Mouse (Mus musculus) stomach, embryonic 15.5 days (tissue): ENCODE measurements at regions not wholly inside any gene's neighbourhood (a gene's known extent, or its start where the extent isn't known, plus 50 kb on each side); places are given as distances from the start of the nearest gene placed in this dataset.

Experiments
- ATAC-seq: fragments of 200-750 bp; cut with Nextera tagmentation; 2 replicates; pipeline ENCODE4 v1.8.0; 2017; ENCODE audit warnings: low read depth, moderate number of reproducible peaks, moderate TSS enrichment; ENCODE audit not compliant: insufficient read depth, low FRiP score
- H3K27ac ChIP-seq: fragments of 300-500 bp; sonication (generic); 2 replicates; pipeline ENCODE4 v1.5.1; 2015; ENCODE audit warnings: mild to moderate bottlenecking, inconsistent platforms
- H3K27me3 ChIP-seq: fragments of 300-500 bp; sonication (generic); replicated peaks from 2 replicates; pipeline ENCODE4 v1.6.1; 2015; ENCODE audit warnings: inconsistent platforms
- H3K36me3 ChIP-seq: fragments of 300-500 bp; sonication (generic); 2 replicates; pipeline ENCODE4 v1.6.1; 2015; ENCODE audit warnings: inconsistent platforms
- H3K4me1 ChIP-seq: fragments of 300-500 bp; sonication (generic); 2 replicates; pipeline ENCODE4 v1.6.1; 2015; ENCODE audit warnings: inconsistent platforms
- H3K4me2 ChIP-seq: fragments of 300-500 bp; sonication (generic); 2 replicates; pipeline ENCODE4 v1.6.1; 2015; ENCODE audit warnings: mild to moderate bottlenecking, inconsistent platforms
- H3K4me3 ChIP-seq: fragments of 300-500 bp; sonication (generic); replicated peaks from 2 replicates; pipeline ENCODE4 v1.5.1; 2015; ENCODE audit warnings: inconsistent platforms
- H3K9ac ChIP-seq: fragments of 300-500 bp; sonication (generic); 2 replicates; pipeline ENCODE4 v1.6.1; 2015; ENCODE audit warnings: inconsistent platforms
- H3K9me3 ChIP-seq: fragments of 300-500 bp; sonication (generic); 2 replicates; pipeline ENCODE4 v1.6.1; 2016; ENCODE audit warnings: inconsistent platforms
- WGBS: fragments of 180-500 bp; shearing (Covaris S2); methylation state at CpG from one replicate; pipeline ENCODE4 v1.1.7; 2015; 5-methylcytosine and 5-hydroxymethylcytosine counted together

DNA sequence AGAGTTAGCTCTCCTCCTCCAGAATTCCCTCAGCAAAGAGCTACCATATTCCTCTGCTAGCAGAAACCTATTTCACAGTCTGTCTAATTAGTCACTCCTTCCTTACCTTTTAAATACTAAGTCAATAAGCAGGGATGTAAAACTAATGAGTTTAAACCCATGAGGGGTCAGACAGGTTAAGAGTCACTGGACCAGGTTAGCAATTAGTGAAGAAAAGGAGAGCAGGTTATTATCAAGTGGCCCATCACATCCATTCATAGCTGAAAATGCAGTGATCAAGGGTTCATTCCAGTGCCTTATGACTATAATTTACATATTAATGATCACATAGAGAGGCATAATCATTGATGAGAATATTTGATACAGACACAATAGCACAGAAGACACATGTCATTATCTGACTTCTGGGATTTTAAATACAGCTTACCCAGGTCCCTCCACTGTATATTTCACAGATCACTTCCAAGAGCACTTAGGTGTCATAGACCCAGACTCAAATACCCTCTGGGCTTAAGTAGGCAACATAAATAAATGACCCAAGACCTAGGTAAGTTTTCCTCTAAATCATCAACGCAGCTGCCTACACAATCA, 355.4 kb upstream of the Rgma start:
- Histone ChIP-seq H3K9me3 (no peaks in the 10 kb centered on the region), H3K27ac (no peak overlapping the region), H3K27me3 (no peaks in the 10 kb centered on the region), H3K4me3 (no peak overlapping the region), H3K9ac (no peak overlapping the region), H3K36me3 (no peaks in the 10 kb centered on the region), H3K4me2 (no peak overlapping the region), H3K4me1 (no peaks in the 10 kb centered on the region)
- ATAC-seq, result no peak
- WGBS, result 60% methylated on average over 1 of the region's 1 CpGs

DNA sequence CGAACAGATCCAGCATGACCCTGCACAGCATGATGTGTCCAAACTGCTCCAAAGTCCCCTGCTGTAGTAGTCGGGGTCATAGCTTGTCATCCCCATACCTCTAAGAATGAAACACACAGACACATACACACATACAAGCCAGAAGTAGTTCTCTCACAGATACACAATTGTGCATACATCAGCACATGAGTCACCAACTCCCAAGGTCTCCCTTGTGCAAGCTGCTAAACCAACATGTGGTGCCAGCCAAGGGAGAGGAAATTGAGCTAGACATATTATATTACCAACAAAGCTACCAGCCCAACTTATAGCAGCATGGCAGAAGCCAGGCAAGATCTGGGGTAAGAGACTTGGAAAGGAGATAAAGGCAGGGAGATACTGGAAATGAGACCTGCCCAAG, 353.5 kb upstream of the Rgma start:
- ATAC-seq, result no peak
- Histone ChIP-seq H3K4me1 (no peaks in the 10 kb centered on the region), H3K4me3 (no peak overlapping the region), H3K27ac (no peak overlapping the region), H3K9me3 (no peaks in the 10 kb centered on the region), H3K4me2 (no peak overlapping the region), H3K27me3 (no peaks in the 10 kb centered on the region), H3K36me3 (no peaks in the 10 kb centered on the region), H3K9ac (no peak overlapping the region)
- 80% methylated on average over 2 of the region's 2 CpGs for WGBS

DNA sequence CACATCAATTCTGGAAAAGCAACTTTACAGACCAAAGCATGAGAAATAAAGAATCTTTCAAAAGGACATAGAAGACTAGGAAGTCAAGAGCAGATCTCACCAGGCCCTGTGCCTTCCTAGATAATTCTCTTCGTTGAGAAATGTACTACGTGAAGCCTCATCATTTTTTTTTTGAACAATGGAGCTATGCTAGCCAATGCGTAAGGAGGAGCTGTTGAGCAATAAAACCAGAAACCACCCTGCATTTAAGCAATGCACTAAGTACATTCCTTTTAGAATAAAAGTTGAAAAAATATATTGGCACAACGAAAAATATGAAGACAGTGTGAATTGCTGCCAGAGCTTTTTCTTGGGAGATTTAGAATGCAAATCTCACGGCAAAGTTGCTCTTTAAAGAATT, 349.7 kb upstream of the Rgma start:
- Histone ChIP-seq H3K4me2 (no peak overlapping the region), H3K36me3 (no peaks in the 10 kb centered on the region), H3K9ac (no peak overlapping the region), H3K4me3 (no peak overlapping the region), H3K4me1 (no peaks in the 10 kb centered on the region), H3K27ac (no peak overlapping the region), H3K9me3 (no peaks in the 10 kb centered on the region), H3K27me3 (no peaks in the 10 kb centered on the region)
- ATAC-seq, result no peak
- 56% methylated on average over 5 of the region's 5 CpGs for WGBS

DNA sequence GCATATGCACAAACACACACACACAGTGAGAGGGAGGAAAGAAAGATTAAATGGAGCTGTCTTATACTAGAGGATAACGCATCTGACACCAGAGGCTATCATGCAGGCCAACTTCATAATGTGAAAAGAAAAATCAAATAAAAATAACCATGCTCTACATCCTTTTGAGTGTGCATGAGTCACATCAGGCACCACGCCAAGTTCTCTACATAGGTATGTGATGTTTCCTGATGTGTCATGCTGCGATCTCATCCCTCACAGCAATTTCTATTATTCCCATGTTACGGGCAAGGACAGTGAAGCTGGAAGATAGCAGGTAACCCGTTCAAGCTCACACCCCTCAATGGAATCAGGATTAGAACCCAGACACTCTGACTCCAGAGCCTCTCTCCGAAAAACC, 346.4 kb upstream of the Rgma start:
- Histone ChIP-seq H3K4me2 (no peak overlapping the region), H3K27ac (no peak overlapping the region), H3K9me3 (no peaks in the 10 kb centered on the region), H3K27me3 (no peaks in the 10 kb centered on the region), H3K36me3 (no peaks in the 10 kb centered on the region), H3K4me1 (peaks cover 7% of the 10 kb centered on the region; the same call in 1 of the 2 replicates), H3K4me3 (no peak overlapping the region), H3K9ac (no peak overlapping the region)
- WGBS, result 80% methylated on average over 6 of the region's 6 CpGs
- 0 out of 2 replicates have a peak, but pooled peaks have one; percentile 27 for ATAC-seq

DNA sequence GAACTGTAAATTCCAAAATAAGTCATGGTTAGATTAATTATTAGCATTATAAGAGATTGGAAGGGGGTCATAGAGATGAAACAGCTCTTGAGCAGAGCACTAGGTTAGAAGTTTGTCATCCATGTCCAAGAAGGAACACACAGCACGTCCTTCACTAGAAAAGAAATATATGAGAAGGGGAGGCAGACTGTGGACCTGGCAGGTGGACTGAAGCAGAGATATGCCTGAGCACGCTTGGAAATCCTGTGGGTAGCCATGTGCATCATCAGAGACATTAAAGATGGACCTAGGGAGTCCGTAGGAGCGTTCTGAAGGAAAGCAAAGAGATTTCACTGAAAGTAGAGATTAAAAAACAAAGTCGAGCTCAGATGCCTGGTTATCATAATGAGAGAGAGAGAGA, 343.9 kb upstream of the Rgma start:
- no peaks in the 10 kb centered on the region for H3K9me3 ChIP-seq
- WGBS, result 69% methylated on average over 5 of the region's 5 CpGs
- no peak overlapping the region for H3K9ac ChIP-seq
- peaks cover 11% of the 10 kb centered on the region; the same call in 1 of the 2 replicates for H3K4me1 ChIP-seq
- H3K36me3 ChIP-seq, result no peaks in the 10 kb centered on the region
- no peaks in the 10 kb centered on the region for H3K27me3 ChIP-seq
- H3K4me3 ChIP-seq, result no peak overlapping the region
- no peak overlapping the region for H3K27ac ChIP-seq
- H3K4me2 ChIP-seq, result no peak overlapping the region
- no peak for ATAC-seq

DNA sequence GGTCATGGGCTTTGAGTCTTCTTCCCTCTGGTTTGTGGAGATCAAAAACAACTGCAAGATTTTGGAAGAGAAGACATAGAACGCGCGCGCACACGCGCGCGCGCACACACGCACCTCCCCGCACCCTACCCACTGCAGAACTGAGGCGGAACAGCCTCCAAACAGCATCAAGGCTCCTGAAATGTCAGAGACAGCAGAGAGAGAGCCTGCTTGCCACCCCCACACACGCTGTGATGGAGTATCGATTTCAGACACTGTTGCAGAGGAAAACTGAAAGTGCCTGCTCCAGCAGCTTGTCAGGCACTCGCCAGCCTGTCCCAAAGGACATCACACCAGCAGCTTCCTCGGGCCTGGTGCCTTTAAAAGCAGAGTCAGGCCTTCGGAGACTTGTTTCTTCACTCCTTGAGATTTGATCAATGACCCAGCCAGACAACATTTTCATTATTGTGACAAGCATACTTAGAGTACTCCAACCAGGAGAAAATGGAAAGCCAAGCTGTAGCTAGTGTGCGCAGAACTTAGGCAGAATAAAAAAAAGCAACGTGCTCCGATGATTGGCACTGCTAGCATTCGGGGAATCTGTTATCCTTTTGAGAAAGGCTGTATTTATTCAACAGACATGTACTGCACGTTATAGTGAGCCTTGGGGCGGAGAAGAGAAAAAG, 342.9 kb upstream of the Rgma start:
- Histone ChIP-seq H3K9ac (no peak overlapping the region), H3K27me3 (no peaks in the 10 kb centered on the region), H3K27ac (peak overlapping the region; percentile 73), H3K9me3 (no peaks in the 10 kb centered on the region), H3K36me3 (no peaks in the 10 kb centered on the region), H3K4me1 (peaks cover 15% of the 10 kb centered on the region; the same call in 1 of the 2 replicates), H3K4me2 (peak overlapping the region; percentile 39), H3K4me3 (peak overlapping the region; percentile 12; the same call in 1 of the 2 replicates)
- WGBS, result 53% methylated on average over 23 of the region's 23 CpGs
- no peak for ATAC-seq

DNA sequence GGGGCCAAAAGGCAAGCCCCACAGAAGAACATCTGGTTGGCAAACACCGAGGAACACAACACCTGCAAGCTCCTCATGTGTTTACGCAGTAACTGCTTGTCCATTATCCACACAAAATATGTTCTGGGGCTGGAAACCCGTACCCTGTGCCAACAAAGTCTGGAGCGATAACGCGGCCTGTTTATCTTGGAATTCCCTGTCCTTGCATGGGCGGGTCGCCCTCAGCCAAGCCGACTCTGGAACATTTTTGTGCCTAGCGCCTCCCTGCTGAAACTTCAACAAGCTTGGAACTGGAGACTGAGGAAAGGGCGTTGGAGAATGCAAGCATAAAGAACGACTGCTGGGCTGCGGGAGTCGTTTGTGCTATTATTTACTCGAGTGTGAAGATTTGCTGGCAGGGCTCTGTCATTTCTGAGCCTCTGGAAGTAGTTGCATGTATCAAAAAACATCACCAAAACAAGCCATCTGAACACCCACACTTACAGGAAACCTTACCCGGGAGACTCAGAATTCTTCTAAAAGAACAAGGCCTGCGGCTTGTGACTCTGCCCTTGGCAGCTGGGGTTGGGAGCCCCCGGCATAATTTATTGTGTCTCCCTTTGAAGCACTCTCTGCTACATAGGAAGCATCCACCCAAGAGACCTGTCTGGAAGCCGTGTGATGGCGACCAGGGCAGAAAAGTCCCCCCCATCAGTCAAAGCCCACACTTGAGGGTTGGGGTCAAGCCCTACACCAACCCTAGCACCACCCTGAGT, 338.3 kb upstream of the Rgma start:
- ATAC-seq, result peak; percentile 59; the same call in 1 of the 2 replicates
- H3K4me3 ChIP-seq, result no peak overlapping the region
- H3K27ac ChIP-seq, result no peak overlapping the region; the same call in 1 of the 2 replicates
- no peaks in the 10 kb centered on the region for H3K9me3 ChIP-seq
- 41% methylated on average over 20 of the region's 20 CpGs for WGBS
- no peaks in the 10 kb centered on the region for H3K27me3 ChIP-seq
- H3K4me2 ChIP-seq, result peak overlapping the region; percentile 14; the same call in 1 of the 2 replicates
- H3K4me1 ChIP-seq, result peaks cover 12% of the 10 kb centered on the region; the same call in 1 of the 2 replicates
- no peaks in the 10 kb centered on the region for H3K36me3 ChIP-seq
- H3K9ac ChIP-seq, result no peak overlapping the region

DNA sequence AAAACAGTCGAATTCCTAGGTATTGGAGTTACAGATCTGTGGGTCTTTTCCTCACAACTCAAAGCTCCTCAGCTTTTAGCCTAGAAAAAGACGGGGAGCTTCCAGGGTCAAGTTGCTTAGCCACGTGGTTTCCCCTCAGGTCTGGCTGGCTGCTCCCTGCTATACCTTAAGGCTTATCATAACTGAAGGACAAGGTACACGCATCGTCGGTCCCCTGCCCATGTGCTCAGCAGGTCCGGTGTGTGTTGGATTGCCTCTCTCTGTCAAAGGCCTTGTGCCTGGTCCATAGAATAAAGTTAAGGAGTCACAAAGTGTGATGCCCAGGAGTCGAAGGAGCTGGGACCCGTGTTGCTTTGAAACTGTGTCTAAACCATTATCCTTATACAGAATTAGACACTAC, 337.7 kb upstream of the Rgma start:
- peaks cover 8% of the 10 kb centered on the region; the same call in 1 of the 2 replicates for H3K4me1 ChIP-seq
- no peaks in the 10 kb centered on the region for H3K36me3 ChIP-seq
- H3K27ac ChIP-seq, result no peak overlapping the region
- WGBS, result 81% methylated on average over 9 of the region's 9 CpGs
- no peaks in the 10 kb centered on the region for H3K27me3 ChIP-seq
- no peak overlapping the region for H3K4me3 ChIP-seq
- no peak overlapping the region for H3K9ac ChIP-seq
- no peaks in the 10 kb centered on the region for H3K9me3 ChIP-seq
- H3K4me2 ChIP-seq, result no peak overlapping the region
- no peak for ATAC-seq

DNA sequence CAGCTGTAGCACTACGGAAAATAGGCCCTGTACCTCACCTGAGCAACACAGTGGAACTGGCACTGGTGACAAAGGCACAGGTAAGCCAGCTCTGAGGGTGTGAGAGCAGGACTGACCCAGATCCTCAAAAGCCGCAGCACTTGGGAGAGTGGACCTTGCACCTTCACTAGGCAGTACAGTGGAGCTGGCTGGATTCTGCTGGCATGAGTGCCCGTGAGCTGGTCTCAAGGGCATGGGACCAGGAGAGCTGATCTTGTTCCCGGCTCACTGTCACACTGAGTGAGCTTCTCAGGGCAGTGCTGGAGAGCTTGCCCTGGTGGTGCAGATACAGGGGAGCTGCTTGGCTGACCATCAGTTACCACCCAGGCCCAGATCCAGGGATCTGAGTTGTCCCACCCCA, 335.4 kb upstream of the Rgma start:
- H3K27me3 ChIP-seq, result no peaks in the 10 kb centered on the region
- H3K9me3 ChIP-seq, result no peaks in the 10 kb centered on the region
- WGBS, result 88% methylated on average over 4 of the region's 4 CpGs
- H3K4me2 ChIP-seq, result no peak overlapping the region
- H3K4me1 ChIP-seq, result peaks cover 8% of the 10 kb centered on the region; the same call in 1 of the 2 replicates
- no peak overlapping the region for H3K4me3 ChIP-seq
- H3K36me3 ChIP-seq, result no peaks in the 10 kb centered on the region
- H3K27ac ChIP-seq, result no peak overlapping the region
- no peak for ATAC-seq
- H3K9ac ChIP-seq, result no peak overlapping the region

DNA sequence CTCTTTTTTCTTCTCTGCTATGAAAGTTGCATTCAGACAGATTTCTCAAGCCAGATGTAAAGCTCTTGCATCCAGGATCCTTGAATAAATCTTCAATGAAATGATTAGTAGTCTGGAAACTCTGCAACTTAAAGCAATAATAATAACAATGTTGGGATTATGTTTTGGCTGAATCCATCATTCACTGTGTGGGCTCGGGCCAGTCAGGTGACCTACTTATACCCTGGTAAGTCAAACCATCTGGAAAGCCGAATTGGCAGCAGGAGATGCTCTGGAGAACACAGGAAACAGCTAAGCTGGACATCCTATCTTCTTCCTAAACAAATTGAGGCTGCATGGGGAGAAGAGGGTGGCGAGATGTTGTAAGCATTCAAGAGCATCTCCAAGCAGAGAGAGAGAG, 331.0 kb upstream of the Rgma start:
- no peak for ATAC-seq
- Histone ChIP-seq H3K36me3 (no peaks in the 10 kb centered on the region), H3K27ac (no peak overlapping the region), H3K27me3 (no peaks in the 10 kb centered on the region), H3K9me3 (no peaks in the 10 kb centered on the region), H3K4me2 (no peak overlapping the region), H3K4me3 (no peak overlapping the region), H3K4me1 (no peaks in the 10 kb centered on the region), H3K9ac (no peak overlapping the region)
- 54% methylated on average over 3 of the region's 3 CpGs for WGBS

DNA sequence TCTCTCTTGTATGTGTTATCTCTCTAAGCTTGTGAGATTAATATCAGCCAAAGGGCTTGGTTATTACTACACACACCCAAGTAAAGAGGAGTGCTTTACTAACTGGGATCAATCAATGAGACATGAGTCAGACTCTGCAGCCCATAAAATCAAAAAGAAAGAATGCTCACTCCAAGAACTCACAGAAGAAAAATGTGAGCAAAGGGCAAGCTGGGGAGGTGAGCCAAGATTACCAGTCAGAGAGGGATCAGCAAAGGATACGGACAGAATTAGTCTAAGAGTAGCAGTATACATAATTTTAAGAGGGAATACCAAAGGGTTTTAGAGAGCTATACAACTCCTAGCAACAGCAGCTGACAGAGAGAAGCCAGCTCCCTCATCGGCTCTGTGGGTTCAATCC, 319.4 kb upstream of the Rgma start:
- ATAC-seq, result no peak
- H3K4me2 ChIP-seq, result no peak overlapping the region
- no peak overlapping the region for H3K27ac ChIP-seq
- no peak overlapping the region for H3K4me3 ChIP-seq
- WGBS, result 71% methylated on average over 2 of the region's 2 CpGs
- no peaks in the 10 kb centered on the region for H3K9me3 ChIP-seq
- H3K36me3 ChIP-seq, result no peaks in the 10 kb centered on the region
- no peaks in the 10 kb centered on the region for H3K27me3 ChIP-seq
- H3K4me1 ChIP-seq, result no peaks in the 10 kb centered on the region
- no peak overlapping the region for H3K9ac ChIP-seq

DNA sequence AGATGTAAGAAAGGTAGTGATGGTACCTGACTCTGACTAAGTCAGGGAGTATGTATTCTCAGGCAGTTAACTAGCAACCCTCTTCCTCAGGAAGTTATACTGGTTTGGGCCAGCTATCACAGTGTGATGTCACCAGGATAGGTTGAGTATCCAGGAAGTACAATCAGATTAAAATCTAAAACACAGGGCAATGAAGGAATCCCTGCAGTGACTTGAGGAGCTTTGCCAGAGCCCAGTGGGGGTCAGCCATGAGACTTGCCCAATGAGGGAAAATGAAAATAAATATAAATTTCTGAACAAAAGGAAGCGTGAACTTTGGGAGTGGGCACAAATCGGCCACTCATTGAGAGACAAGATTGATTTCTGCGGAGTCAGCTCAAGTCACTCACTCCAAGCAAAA, 311.8 kb upstream of the Rgma start:
- Histone ChIP-seq H3K4me2 (no peak overlapping the region), H3K36me3 (no peaks in the 10 kb centered on the region), H3K4me1 (no peaks in the 10 kb centered on the region), H3K27me3 (no peaks in the 10 kb centered on the region), H3K9ac (no peak overlapping the region), H3K9me3 (no peaks in the 10 kb centered on the region), H3K27ac (no peak overlapping the region), H3K4me3 (no peak overlapping the region)
- ATAC-seq, result no peak
- WGBS, result 85% methylated on average over 3 of the region's 3 CpGs
